Mouse (Mus musculus) ovary, postnatal 36 days (tissue): ENCODE measurements around the gene Siah1a.

Experiments
- DNase-seq: peaks from one replicate; pipeline ENCODE4 v3.0.0; 2022; ENCODE audit warnings: low spot score, mixed read lengths

The Siah1a gene

DNA sequence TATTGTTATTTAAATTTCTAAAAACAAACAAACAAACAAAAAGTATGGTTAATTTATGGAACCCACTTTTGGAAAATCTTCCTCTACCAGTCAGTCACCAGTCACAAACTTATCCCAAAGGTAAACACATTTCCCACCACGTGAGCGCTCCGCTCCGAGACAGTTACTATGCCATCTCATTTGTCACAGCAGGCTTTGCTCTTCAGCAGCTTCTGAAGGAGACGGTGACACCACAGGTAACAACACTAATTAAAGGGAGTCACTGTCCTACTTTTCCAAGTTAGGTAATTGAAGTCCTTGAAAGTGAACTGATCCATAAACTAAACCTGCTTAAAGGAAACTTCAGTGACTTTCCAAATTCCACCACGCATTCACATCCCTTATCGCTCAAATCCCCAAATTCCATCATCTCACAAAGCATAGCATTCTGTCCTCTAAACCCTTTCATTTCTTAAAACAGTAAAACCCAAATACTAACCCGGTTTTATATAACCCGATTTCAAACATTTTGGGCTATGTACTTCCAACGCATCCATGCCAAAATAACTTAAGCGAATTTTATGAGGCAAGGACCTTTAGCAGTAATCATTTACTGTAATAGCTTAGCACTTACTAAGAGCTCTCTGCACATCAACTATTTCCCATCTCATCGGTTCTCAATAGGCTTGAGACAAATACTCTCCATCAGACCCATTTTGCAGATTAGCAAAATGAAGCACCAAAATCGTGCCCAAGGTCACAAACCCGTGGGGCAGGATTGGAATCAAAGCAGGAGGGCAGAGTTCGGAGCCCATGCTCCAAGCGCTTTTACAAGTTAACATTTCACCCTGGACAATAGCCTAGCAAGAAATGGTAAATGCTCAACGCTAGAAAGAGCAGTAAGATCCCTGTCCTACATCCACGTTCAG, 1.2 kb downstream of the Siah1a start:
- no peak for DNase-seq

DNA sequence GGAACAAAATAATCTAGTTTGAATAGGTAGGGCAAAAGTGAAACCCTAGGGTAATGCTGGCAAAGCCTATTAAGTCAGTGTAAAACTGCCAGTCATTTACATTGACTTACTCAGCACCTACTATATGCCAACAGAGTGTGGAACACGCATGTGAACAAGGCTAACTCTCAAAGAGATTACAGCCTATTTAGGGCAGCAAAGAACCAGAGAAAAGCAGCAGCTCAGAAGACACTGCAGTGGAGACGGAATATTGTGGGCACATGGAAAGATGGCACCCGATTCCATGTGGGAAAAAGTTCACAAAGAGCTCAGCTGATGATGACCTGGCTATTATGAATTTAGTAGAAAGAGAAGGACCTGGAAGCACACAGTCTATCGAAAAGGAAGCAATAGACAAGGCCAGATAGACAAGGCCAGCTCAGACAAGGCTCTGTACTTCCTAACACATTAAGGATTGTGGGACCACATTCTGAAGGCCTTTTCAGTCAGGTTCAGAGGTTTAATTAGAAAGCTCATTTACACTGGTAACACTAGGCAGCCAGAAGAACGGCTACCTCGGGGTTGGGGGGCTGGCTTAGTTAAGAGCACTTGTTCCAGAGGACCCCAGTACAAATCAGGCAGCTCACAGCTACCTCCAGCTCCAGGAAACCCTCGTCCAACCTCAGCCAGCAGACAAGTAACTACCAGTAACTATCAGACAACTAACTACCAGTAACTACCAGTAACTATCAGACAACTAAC, 3.0 kb downstream of the Siah1a start:
- no peak for DNase-seq

DNA sequence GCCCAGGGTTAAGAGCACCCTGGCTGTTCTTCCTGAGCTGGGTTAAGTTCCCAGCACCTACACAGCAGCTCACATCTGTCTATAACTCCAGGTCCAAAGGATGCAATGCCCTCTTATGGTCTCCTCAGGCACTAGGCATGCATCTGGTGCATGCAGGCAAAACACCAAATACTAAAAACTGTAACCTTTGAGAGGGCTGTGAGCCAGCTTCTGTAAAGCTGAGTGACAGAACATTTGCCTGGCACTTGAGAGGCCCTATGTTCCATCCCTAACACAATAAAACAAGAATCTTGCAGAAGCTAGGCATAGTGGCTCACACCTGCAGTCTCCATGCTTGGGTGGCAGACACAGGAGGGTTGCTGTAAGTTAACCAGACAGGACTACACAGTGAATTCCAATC, 4.1 kb downstream of the Siah1a start:
- no peak for DNase-seq

DNA sequence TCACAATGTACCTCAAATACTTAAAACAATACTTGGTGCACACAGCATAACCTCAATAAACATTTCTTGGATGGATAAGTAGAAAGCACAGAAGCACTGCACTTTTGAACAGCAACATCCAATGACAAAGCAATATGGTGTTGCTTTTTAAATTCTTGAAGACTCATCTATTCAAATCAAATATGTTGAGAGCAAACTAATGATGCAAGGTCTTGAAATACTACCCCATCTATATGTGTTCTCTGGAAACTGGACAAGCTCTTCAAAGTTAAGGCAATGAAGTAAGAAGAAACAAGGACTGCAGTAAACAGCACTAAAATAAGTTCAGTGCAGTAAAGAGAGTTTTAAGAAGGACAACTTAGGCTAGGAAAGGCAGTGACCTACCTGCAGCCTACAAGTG, 4.8 kb downstream of the Siah1a start:
- no peak for DNase-seq

DNA sequence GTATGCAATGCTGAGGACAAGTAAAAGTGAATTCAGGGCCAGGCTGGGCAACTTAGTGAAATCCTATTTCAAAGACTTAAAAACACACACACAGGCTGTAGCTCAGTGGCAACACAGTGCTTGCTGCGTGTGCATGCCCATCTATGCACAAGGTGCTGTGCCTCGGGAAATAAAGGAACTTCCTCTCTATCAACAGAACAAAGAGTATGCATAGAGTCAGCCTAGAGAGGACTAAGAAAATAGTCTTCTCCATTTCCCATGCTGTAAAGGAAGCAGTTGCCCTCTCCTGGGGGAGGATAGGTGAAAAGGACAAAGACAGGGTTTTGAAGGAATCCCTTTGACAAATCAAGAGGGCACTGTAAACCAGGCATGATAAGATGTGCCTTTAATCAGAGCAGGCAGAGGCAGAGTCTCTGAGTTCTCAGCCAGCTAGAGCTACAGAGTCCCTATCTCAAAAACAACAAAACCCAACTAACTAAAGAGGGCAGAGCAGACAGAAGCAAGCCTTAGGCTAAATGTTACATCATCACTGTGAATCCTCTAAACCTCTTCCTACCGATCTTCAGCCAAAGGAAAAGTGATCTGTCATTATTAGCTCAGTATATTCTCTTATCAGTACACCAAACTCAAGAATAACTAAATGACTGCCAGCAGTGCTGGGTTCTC, 10.2 kb downstream of the Siah1a start:
- no peak for DNase-seq

DNA sequence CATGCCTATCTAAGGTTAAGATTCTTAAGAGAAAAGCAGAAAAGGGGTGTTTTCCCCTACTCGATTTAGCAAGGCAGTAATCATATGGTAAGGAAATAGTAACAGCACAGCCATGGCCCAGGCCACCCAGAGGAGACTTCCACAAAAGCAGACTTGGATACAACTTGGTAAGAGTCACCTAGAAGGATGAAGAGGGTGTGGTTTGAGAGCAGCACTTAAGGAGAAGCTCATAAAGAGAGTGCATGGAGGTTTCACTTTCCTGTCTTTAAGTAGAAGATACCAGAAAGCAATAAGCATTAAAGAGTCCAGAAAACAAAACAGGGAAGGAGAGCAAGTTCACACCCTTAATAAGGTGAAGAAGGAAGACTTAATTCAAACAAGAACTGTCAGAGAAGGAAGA, 10.8 kb downstream of the Siah1a start:
- DNase-seq = no peak

DNA sequence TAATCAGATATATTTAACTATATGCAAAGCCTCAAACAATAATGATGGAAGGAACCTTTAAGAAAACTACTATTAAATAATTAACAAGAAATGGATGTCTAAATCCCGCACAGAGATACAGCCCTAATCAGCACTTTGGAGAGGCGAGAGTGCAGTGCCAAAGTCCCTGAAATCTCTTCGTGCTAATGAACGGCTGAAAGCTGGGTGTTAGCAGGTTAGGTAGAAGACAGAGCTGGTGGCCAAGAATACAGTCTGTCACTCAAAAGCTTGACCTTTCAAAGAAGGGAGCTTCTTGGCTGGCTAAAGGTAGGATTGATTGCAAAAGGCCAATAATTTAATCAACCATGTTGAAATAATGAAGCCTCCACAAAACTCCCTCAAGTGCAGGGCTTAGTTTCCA, 11.6 kb downstream of the Siah1a start:
- no peak for DNase-seq

DNA sequence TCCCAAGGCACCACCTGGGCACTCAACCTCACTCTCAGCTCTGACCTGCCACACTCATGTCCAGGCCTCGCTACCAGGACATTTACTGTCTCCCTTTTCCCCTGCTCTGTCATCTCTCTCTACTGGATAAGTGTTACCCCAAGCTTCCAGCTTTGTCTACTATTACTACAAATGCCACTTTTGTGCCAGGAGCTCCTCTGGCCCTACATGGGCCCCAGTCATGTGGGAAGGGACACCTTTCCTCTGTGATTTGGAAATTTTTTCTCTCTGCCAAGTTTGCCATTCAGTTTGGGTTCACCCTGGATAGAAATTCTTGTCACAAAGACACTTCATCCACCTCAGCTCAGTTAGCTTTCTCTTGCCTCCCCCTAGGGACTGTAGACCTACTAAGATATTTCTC, 14.9 kb downstream of the Siah1a start:
- DNase-seq = no peak

DNA sequence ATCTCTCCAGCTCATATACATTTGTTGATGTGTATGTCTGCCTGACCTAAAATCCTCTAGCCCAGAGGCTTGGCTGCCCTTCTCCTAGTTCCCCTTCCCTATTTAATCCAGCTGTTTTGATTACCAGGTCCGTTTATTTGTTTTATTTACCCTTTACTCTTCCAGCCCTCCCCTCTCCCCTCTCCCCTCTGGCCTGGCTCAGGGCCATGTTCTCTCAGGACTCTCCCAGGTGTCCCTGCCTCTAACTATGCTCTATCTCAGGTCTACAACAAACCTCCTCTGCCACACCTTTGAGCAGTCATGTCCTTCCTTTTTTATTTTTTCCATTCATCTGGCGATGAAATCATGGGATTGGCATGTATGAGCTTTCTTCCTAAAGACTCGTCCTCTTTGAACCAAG, 15.4 kb downstream of the Siah1a start:
- DNase-seq = no peak

DNA sequence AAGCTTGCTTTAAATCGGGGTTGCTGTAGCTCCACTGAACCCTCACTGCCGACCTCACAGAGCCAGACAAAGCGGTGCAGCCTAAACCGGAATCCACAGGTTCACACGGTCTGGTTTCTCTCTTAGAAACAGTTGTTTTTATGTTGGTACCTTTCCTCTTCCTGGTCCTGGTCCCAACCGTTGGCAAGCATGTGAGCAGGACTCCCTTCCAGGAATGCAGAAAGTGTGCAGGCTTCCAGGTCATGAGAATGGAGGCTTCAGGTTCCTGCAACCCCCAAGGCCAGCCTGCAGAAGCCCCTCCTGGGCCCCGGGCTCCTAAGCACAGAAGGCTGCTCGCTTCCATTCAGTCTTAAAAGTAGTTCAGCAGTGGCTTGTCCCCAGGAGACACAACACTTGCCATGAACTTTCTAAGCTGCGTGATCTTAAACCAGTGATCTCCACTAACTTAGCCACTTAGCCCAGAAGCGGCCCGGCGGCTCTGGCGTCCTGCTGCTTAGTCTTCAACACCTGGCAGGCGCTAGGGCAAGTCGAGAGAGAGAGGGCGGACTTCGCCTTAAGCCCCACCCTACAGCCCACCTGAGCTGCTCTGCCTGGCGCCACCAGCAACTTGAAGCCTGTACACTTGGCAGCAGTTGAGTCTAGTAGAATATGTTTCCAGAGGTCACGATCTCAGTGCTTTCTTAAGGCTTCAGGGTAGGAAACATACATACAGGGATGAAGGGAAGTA, 17.3 kb downstream of the Siah1a start:
- no peak for DNase-seq

DNA sequence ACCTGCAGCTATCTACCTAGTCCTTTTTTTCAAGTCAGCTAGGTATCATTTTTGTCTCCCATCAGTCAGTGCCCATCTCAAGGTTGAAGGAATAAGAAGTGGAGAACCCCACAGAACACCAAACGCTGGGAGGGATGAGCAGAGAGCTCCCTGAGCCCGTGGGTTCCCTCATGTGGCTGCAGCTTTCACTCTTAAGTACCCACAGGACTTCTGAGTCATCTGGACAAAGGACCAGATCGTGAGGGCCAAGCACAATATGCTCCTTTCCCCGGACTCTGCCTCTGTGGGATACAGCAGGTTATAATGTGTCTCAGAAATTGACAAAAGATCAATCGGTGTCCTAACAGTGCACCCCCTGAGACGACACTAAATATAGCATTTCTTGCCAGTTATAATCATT, 18.8 kb downstream of the Siah1a start:
- DNase-seq = no peak

DNA sequence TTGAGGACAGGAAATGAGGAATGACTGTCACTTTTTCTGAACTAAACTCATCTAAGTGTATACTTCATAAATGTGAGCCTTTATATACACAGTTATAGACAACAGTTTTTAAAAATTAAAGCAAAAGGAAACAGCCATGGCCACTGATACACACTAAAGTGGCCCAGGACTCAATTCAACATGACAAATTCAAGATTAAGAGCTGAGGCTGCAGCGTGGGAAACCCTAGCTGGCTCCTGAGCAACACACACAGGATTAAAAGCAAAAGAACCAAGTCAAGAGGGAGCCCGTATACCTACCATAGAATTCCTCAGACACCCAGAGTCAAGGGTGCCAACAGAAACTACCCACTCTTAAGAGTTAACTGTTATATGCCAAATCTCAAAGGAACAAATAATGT, 24.2 kb downstream of the Siah1a start:
- DNase-seq = no peak

DNA sequence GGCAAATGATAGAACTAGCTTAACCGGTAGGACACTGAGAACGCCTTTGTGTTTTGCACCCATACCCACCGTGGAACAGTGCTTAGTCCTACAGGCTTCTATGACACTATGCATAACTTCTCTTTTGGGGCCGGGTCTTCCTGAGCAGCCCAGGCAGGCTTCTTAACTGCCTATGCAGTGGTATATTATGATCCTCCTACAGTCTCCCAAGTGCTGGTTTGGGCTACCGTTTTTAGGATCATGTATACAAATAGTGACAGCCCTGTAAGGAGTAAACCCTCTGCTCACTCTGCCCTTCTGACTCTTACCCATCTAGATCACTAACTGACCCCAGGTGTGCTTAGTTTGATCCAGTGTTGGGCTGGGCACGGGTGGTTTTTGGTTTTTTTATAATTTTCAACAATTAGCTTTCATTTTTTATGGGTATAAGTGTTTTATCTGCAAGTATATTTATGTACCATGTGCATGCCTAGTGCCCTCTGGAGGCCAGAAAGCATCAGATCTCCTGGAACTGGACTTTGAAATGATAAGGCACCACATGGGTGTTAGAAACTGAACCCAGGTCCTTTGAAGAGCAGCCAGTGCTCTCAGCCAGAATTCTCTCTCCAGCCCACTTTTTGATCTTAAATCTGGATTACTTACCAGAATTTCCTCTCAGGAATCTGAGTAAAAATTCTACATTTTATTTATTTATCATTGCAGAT, 24.8 kb downstream of the Siah1a start:
- DNase-seq = no peak

DNA sequence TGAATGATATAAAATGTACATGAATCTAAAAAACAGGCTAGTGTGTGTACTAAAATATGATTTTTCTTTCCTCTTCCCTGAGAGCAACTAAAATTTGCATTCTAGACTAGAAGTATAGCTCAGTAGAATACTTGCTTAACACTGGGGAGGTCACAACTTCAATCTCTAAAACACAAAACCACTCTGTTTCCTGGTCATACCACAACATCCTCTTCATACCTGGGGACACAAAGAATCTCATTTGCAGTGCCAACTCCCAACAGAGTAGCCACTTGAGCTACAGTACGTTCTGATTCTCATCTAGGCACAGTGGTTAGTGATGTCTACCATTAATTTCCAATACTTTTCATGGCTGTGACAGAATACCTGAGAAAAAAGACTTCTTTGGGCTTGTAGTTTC, 26.4 kb downstream of the Siah1a start:
- no peak for DNase-seq

DNA sequence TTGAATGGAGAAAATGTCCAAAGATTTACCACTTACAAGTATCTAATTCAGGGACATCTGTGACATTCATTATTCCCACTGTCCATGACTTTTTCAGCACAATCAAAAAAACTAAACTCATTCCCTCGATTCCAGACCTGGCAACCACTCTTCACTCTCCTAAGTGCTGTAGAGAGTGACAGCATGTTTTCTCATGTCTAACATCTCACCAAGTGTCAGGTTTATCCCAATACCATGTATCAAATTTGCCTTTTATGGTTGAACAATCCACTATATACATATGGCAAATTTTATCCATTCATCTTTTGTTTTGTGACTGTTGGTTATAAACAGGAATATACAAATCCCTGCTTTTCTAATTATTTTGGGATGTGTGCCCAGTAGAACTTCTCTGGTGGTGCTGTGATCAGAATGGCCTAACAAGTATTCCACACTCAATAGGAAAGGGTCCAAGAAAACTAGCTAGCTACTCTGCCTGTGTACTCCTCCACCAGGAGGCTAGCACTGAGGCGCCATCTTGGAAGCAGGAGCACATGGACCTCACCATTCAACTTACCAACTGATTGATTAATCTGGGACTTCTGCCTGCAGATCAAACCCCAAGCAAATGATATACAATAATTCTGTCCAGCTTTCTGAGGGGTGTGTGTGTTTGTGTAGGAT, 27.3 kb downstream of the Siah1a start:
- no peak for DNase-seq

DNA sequence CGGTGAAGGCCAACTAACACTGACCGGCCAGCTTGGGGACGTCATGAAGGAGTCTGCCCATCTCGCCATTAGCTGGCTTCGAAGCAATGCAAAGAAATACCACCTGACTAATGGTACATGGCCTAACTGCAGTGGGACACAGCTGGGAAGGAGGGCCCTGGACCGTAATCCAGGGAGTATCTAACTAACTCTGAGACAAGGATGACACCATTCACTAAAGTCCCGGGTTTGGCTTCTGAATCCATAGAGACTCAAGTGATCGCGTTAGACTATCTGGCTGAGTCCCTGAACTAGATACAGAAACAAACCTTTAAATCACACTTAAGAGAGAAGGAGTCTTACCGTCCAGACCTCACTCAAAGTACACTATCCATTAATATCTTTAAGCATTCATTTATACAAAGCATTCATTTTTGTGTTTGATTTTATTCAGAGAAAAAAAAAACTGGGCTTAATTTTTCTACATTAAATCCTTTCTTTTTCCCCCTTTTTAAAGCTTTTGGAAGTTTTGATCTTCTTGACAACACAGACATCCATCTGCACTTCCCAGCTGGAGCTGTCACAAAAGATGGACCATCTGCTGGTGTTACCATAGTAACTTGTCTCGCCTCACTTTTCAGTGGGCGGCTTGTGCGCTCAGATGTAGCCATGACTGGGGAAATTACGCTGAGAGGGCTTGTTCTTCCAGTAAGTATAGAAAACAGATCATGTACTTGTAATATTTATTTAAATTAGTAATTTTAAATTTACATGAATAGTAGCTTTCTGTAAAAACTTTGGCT, 32.1 kb downstream of the Siah1a start:
- no peak for DNase-seq

DNA sequence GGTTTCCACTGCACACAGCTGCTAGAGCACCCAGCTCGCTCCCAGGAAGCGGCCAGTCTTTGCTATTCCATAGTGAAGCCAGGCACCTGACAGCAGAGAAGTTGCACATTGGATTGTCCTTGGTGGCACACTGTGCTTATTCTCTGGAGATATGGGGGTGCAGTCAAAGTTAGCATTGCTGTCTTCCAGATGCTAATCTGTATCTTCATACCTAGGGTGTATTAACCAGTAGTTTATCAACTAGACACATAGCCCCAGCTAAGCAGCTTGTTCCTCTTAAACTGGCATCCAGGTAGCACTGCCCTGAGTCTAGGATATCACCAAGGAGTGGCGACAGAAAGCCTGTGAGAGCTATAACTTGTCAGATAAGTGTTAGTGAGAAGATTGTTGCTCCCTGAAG, 33.1 kb downstream of the Siah1a start:
- no peak for DNase-seq

DNA sequence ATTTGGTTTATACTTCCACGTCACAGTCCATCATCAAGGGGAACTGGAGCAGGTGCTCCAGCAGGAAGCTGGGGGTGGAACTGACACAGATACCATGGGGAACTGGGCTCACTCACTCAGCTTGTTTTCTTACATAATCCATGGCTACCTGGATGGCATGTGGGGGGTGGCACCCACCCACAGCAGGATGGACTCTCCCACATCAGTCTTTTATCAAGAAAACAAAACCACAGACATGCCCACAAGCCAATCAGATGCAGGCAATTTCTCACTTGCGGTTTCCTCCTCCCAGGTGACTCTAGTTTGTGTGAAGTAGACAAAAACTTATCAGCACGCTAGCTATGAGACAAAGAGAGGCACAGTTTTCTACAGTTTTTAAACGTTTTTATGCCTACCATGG, 37.9 kb downstream of the Siah1a start:
- no peak for DNase-seq

DNA sequence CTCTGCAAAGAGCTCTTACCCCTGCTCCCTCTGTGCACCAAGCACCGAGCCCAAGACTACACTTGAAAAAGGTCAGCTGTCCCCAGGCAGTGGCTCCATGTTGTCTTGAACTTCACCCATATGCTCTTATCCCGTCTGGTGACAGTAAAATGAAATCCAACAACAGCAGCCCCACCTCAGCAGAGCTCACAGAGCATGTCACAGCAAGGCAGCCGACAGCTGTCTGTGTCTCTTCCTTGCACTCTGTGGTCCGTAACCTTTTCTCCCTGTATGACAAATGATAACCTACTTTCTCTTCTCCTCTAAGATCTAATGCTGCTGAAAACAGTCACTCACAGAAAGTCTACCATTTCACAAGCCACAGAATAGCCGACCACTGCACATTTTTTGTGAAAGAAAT, 39.0 kb downstream of the Siah1a start:
- DNase-seq = no peak

DNA sequence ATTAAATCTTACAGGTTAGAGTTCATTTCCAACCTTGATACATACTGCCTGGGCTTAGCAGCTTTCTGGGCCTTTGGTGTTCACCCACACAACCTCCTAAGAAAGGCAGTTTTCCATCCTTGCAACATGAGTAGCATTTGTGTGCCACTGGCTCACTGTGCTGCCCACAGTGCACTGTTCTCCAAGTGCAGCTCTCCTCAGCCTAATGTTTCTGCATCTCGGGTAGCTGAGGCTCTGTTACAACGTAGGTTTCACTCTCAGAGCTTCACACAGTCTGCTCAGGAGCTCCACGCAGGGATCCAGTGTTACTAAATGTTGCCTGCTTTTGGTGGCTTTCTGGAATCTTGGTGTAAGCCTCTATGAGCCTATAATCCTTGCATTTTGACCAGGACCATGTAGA, 40.4 kb downstream of the Siah1a start:
- DNase-seq = no peak
